Mouse (Mus musculus) small intestine, adult 2 months (tissue): Measurements from ENCODE around the gene Dennd1a.

Source experiments
- CTCF ChIP-seq: fragments of 200-500 bp; IDR thresholded peaks from 2 replicates; pipeline ENCODE4 v1.5.1; 2012; ENCODE audit warnings: low read depth, mild to moderate bottlenecking, control low read depth, inconsistent platforms, low read length, moderate library complexity, mixed read lengths; ENCODE audit not compliant: insufficient replicate concordance, insufficient read length; ENCODE audit errors: extremely low read depth
- POLR2A ChIP-seq: fragments of 200-500 bp; IDR thresholded peaks from 2 replicates; pipeline ENCODE4 v1.6.1; 2012; ENCODE audit warnings: low read depth, mild to moderate bottlenecking, control low read depth, inconsistent platforms, low read length, moderate library complexity

DNA sequence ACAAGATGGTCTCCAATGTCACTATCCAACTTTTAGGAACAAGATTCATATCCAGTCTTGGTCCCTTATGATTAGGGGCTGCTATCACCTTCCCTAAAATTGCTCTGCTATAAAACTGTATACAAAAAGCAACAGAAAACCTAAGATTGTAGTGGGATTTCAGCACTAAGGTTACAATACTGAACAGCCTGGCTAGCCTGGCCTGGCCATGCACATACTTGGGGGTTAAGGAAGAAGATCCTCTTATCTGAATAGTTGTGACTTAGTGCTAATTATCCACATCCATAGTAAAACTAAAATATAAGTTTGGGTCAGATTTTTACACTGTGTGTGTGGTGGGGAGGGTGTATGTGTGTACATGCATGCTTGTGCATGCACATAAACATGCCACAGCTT is 109.6 kb downstream of the Dennd1a start:
- TF ChIP-seq CTCF (no peak), POLR2A (no peak)
